Mouse (Mus musculus) lung, postnatal 0 days (tissue): ENCODE measurements at regions not wholly inside any gene's neighbourhood (a gene's known extent, or its start where the extent isn't known, plus 50 kb on each side); places are given as distances from the start of the nearest gene placed in this dataset.

Source experiments
- ATAC-seq: fragments of 200-750 bp; cut with Nextera tagmentation; 2 replicates; pipeline ENCODE4 v1.8.0; 2017; ENCODE audit warnings: moderate library complexity
- DNase-seq: peaks from one replicate; pipeline ENCODE4 v3.0.0-alpha.2; 2016; ENCODE audit warnings: low spot score
- H3K27ac ChIP-seq: fragments of 300-500 bp; sonication (generic); 2 replicates; pipeline ENCODE4 v1.5.1; 2014; ENCODE audit warnings: antibody characterized with exemption, mild to moderate bottlenecking, low read length, mixed read lengths
- H3K27me3 ChIP-seq: fragments of 300-500 bp; sonication (generic); replicated peaks from 2 replicates; pipeline ENCODE4 v1.6.1; 2014; ENCODE audit warnings: low read length, mixed read lengths; ENCODE audit not compliant: insufficient read depth
- H3K36me3 ChIP-seq: fragments of 300-500 bp; sonication (generic); 2 replicates; pipeline ENCODE4 v1.6.1; 2014; ENCODE audit warnings: low read length, mixed read lengths; ENCODE audit not compliant: insufficient read depth
- H3K4me1 ChIP-seq: fragments of 300-500 bp; sonication (generic); 2 replicates; pipeline ENCODE4 v1.6.1; 2014; ENCODE audit warnings: antibody characterized with exemption, low read depth, low read length, mixed read lengths; ENCODE audit not compliant: insufficient read depth
- H3K4me2 ChIP-seq: fragments of 300-500 bp; sonication (generic); replicated peaks from 2 replicates; pipeline ENCODE4 v1.6.1; 2014; ENCODE audit warnings: low read depth, mild to moderate bottlenecking, low read length, moderate library complexity, mixed read lengths
- H3K4me3 ChIP-seq: fragments of 300-500 bp; sonication (generic); 2 replicates; pipeline ENCODE4 v1.5.1; 2014; ENCODE audit warnings: low read depth, low read length
- H3K9ac ChIP-seq: fragments of 300-500 bp; sonication (generic); replicated peaks from 2 replicates; pipeline ENCODE4 v1.6.1; 2014; ENCODE audit warnings: low read depth, mild to moderate bottlenecking
- H3K9me3 ChIP-seq: fragments of 300-500 bp; sonication (generic); 2 replicates; pipeline ENCODE4 v1.6.1; 2016; ENCODE audit warnings: low read length, mixed read lengths
- CTCF ChIP-seq: IDR thresholded peaks from 2 replicates; pipeline ENCODE4 v1.5.1; 2016; ENCODE audit warnings: antibody characterized with exemption, mild to moderate bottlenecking
- EP300 ChIP-seq: IDR thresholded peaks from 2 replicates; pipeline ENCODE4 v1.6.1; 2016; ENCODE audit warnings: antibody characterized with exemption, mild to moderate bottlenecking, control low read depth
- WGBS: fragments of 180-500 bp; shearing (Covaris S2); extraction: QIAGEN DNeasy Blood & Tissue Kit; methylation state at CpG from one replicate; pipeline ENCODE4 v1.1.7; 2014; 5-methylcytosine and 5-hydroxymethylcytosine counted together

GRCm38 (mm10) chr1:75845771-75846535 lies 299.9 kb downstream of the Slc4a3 start:
- H3K4me2 ChIP-seq, result no peak overlapping the region
- TF ChIP-seq CTCF (no peak), EP300 (no peak)
- 76% methylated on average over 4 of the region's 4 CpGs for WGBS
- no peak overlapping the region for H3K27ac ChIP-seq
- DNase-seq (no peak), ATAC-seq (no peak)
- H3K9ac ChIP-seq, result no peak overlapping the region
- no peaks in the 10 kb centered on the region for H3K36me3 ChIP-seq
- no peaks in the 10 kb centered on the region for H3K27me3 ChIP-seq
- no peak overlapping the region for H3K4me3 ChIP-seq
- no peaks in the 10 kb centered on the region for H3K9me3 ChIP-seq
- no peaks in the 10 kb centered on the region for H3K4me1 ChIP-seq

GRCm38 (mm10) chr1:75847681-75848080 lies 301.6 kb downstream of the Slc4a3 start:
- Histone ChIP-seq H3K4me2 (no peak overlapping the region), H3K9me3 (no peaks in the 10 kb centered on the region), H3K4me3 (no peak overlapping the region), H3K27me3 (no peaks in the 10 kb centered on the region), H3K4me1 (no peaks in the 10 kb centered on the region), H3K9ac (no peak overlapping the region), H3K27ac (no peak overlapping the region), H3K36me3 (no peaks in the 10 kb centered on the region)
- no peak for ATAC-seq
- TF ChIP-seq EP300 (no peak), CTCF (no peak)
- no peak for DNase-seq
- 71% methylated on average over 3 of the region's 3 CpGs for whole genome bisulfite sequencing

- DNase-seq (no peak), ATAC-seq (no peak)
- TF ChIP-seq EP300 (no peak), CTCF (no peak)
- Histone ChIP-seq H3K27ac (no peak overlapping the region), H3K27me3 (no peaks in the 10 kb centered on the region), H3K36me3 (no peaks in the 10 kb centered on the region), H3K9ac (no peak overlapping the region), H3K4me1 (no peaks in the 10 kb centered on the region), H3K4me3 (no peak overlapping the region), H3K4me2 (no peak overlapping the region), H3K9me3 (no peaks in the 10 kb centered on the region)
- WGBS, result 79% methylated on average over 4 of the region's 4 CpGs
Measured at GRCm38 (mm10) chr1:75848436-75848835, 302.4 kb downstream of the Slc4a3 start.

- no peaks in the 10 kb centered on the region for H3K4me1 ChIP-seq
- H3K27me3 ChIP-seq, result no peaks in the 10 kb centered on the region
- DNase-seq, result no peak
- ATAC-seq, result no peak
- H3K4me2 ChIP-seq, result no peak overlapping the region
- H3K36me3 ChIP-seq, result no peaks in the 10 kb centered on the region
- no peak overlapping the region for H3K27ac ChIP-seq
- 86% methylated on average over 4 of the region's 4 CpGs for WGBS
- H3K9ac ChIP-seq, result no peak overlapping the region
- TF ChIP-seq CTCF, result no peak
- TF ChIP-seq EP300, result no peak
- no peak overlapping the region for H3K4me3 ChIP-seq
- no peaks in the 10 kb centered on the region for H3K9me3 ChIP-seq
Measured at GRCm38 (mm10) chr1:75850131-75850530, 304.1 kb downstream of the Slc4a3 start.

GRCm38 (mm10) chr1:75858551-75859255 lies 312.6 kb downstream of the Slc4a3 start:
- Histone ChIP-seq H3K4me2 (no peak overlapping the region), H3K36me3 (no peaks in the 10 kb centered on the region), H3K9me3 (no peaks in the 10 kb centered on the region), H3K27me3 (no peaks in the 10 kb centered on the region), H3K9ac (no peak overlapping the region), H3K4me3 (no peak overlapping the region), H3K27ac (no peak overlapping the region), H3K4me1 (no peaks in the 10 kb centered on the region)
- DNase-seq (no peak), ATAC-seq (no peak)
- TF ChIP-seq EP300, result no peak
- TF ChIP-seq CTCF, result no peak
- 81% methylated on average over 7 of the region's 7 CpGs for WGBS

GRCm38 (mm10) chr1:75862757-75863156 lies 316.7 kb downstream of the Slc4a3 start:
- no peak overlapping the region for H3K4me3 ChIP-seq
- H3K4me2 ChIP-seq, result no peak overlapping the region
- no peaks in the 10 kb centered on the region for H3K9me3 ChIP-seq
- H3K27me3 ChIP-seq, result no peaks in the 10 kb centered on the region
- TF ChIP-seq CTCF (no peak), EP300 (no peak)
- H3K36me3 ChIP-seq, result no peaks in the 10 kb centered on the region
- WGBS, result 52% methylated on average over 4 of the region's 4 CpGs
- H3K9ac ChIP-seq, result no peak overlapping the region
- DNase-seq (no peak), ATAC-seq (no peak)
- H3K4me1 ChIP-seq, result no peaks in the 10 kb centered on the region
- H3K27ac ChIP-seq, result no peak overlapping the region
